Mouse (Mus musculus): ENCODE results near the gene Lrrtm4. TPM values are rescaled to one million over a fixed set of nuclear protein-coding genes. Genes with fewer than 3 reads are reported as not detected.

Lrrtm4 gene
- polyA plus RNA-seq, 1 experiment from 2014 or later: 18.4 TPM

GRCm38 (mm10) chr6:80823753-80824152, 805.1 kb downstream of the Lrrtm4 start:
- no peak for ATAC-seq (replicated peaks)
- H3K9ac ChIP-seq: no peak overlapping the region
- H3K4me2 ChIP-seq: no peak overlapping the region
- H3K4me3 ChIP-seq: no peak overlapping the region
- H3K27me3 ChIP-seq (replicated peaks): no peaks in the 10 kb centered on the region
- no peaks in the 10 kb centered on the region for H3K36me3 ChIP-seq (replicated peaks)
- WGBS: 89% methylated on average over 5 of the region's 5 CpGs
- H3K4me1 ChIP-seq: no peaks in the 10 kb centered on the region
- H3K27ac ChIP-seq: no peak overlapping the region
- H3K9me3 ChIP-seq: no peaks in the 10 kb centered on the region

GRCm38 (mm10) chr6:80839784-80840183, 821.1 kb downstream of the Lrrtm4 start:
- Histone ChIP-seq H3K36me3 (replicated peaks) (no peaks in the 10 kb centered on the region), H3K27ac (no peak overlapping the region), H3K4me3 (no peak overlapping the region), H3K27me3 (replicated peaks) (no peaks in the 10 kb centered on the region), H3K4me1 (no peaks in the 10 kb centered on the region), H3K9me3 (no peaks in the 10 kb centered on the region), H3K9ac (no peak overlapping the region), H3K4me2 (no peak overlapping the region)
- 82% methylated on average over 2 of the region's 2 CpGs for WGBS
- ATAC-seq (replicated peaks): no peak

- no peaks in the 10 kb centered on the region for H3K27me3 ChIP-seq (replicated peaks)
- no peak overlapping the region for H3K4me3 ChIP-seq
- H3K36me3 ChIP-seq (replicated peaks): no peaks in the 10 kb centered on the region
- no peaks in the 10 kb centered on the region for H3K9me3 ChIP-seq
- H3K4me2 ChIP-seq: no peak overlapping the region
- H3K9ac ChIP-seq: no peak overlapping the region
- WGBS: 75% methylated on average over 6 of the region's 6 CpGs
- ATAC-seq (replicated peaks): no peak; the same call in 1 of the 2 replicates
- H3K4me1 ChIP-seq: no peaks in the 10 kb centered on the region
- no peak overlapping the region for H3K27ac ChIP-seq
These were observed 826.6 kb downstream of the Lrrtm4 start for GRCm38 (mm10) chr6:80845294-80845693.

- Histone ChIP-seq H3K36me3 (replicated peaks) (no peaks in the 10 kb centered on the region), H3K27ac (no peak overlapping the region), H3K4me1 (0 out of 2 replicates have a peak, but pooled peaks cover 5% of the 10 kb centered on the region), H3K4me3 (peak overlapping the region; percentile 7; the same call in 1 of the 2 replicates), H3K9ac (no peak overlapping the region), H3K9me3 (no peaks in the 10 kb centered on the region), H3K4me2 (peak overlapping the region; percentile 29), H3K27me3 (replicated peaks) (no peaks in the 10 kb centered on the region)
- peak; percentile 80 for ATAC-seq (replicated peaks)
- WGBS: 50% methylated on average over 13 of the region's 13 CpGs
These were observed 838.4 kb downstream of the Lrrtm4 start for GRCm38 (mm10) chr6:80856910-80857543.

Other genes starting within 250 kb of the Lrrtm4 start
- not detected in 2 replicates for gene Gm20594, start 201.0 kb upstream of the Lrrtm4 start, polyA plus RNA-seq (2015; fragmentation: Nextera tagmentation; extraction: Ambion mirVana)